Mouse (Mus musculus) monocyte, adult 2 months (primary cell): Measurements from ENCODE around the gene Spryd7.

Experiments
- DNase-seq, 2 experiments: peaks; one replicate each; pipeline ENCODE4 v3.0.0; 2022; ENCODE audit warnings: low spot score in 2 of 2, low read depth in 1 of 2

Gene Spryd7

DNA sequence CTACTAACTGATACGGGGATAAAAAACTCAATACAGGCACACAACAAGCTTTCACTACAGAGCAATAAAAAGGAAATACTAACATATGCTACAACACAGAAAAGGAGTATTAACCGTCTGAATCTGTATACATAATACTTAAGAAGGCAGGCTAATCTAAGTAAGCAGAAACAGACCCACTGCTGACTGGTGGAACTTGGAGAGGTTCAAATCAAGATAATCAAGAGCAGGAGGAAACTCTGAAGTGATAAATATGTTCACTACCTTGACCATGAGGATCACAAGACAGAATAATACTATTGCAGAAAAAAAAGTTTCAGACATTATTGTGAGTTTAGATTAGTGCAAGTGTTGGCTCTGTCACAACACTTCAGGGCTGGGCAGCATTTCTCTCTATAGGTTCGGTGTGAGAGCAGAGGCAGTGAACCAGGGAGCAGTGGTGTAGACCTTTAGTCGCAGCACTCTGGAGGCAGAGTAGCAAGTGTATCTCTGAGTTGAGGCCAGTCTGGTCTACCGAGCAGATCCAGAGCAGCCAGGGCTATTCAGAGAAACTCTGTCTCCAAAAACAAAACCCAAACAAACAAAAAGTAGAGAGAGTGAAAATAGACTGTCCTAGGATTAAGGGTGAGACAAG, 19.9 kb downstream of the Spryd7 start:
- DNase-seq, result no peak

DNA sequence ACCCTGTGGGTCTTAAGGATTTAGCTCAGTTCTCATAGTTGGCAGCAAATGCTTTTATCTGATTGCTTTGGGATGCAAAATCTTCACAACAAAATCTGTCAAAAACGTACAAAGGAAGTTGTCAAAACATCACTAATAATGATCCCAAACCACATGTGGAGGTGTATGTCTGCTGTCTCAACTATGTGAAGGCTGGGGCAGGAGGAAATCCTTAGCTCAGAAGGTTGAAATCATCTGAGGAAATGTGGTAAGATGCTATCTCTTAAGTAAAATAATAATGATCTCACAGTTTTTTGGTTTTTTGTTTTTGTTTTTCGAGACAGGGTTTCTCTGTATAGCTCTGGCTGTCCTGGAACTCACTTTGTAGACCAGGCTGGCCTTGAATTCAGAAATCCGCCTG, 20.9 kb downstream of the Spryd7 start:
- no peak for DNase-seq

DNA sequence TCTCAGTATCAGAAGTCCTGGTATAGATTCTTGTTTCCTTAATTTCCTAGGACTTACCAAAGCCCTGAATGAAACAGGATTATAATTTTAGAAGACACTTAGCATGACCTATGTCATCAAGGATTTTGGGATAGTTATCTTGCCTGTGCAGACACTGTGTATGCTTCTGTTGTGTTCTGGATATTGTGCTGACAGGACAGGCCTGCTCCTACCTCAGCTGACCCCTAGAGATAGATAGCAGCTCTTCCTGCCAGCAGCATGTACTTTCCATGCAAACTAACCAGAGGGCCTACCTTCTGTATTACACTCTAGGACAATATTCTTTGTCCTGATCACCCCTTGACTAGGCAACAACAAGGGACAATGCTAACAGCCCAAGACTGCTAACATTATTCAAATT, 25.7 kb downstream of the Spryd7 start:
- no peak for DNase-seq

DNA sequence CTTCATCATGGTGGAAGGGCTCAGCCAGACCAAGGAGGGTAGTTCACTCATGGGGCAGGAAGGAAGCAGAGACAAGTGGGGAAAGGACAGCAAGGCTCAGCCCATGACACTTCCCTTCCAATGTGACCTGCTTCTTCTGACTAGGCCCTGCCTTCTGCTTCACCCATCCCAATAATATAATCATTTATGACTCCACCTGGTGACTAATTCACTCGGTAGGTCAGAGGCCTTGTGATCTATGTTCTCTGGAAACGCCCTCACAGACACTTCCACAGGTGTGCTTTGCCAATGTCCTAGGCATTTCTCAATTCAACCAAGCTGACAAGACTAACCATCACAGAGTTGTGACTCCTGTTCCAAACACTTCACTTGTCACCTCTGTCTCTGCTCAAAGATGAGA, 26.3 kb downstream of the Spryd7 start:
- DNase-seq, result no peak

DNA sequence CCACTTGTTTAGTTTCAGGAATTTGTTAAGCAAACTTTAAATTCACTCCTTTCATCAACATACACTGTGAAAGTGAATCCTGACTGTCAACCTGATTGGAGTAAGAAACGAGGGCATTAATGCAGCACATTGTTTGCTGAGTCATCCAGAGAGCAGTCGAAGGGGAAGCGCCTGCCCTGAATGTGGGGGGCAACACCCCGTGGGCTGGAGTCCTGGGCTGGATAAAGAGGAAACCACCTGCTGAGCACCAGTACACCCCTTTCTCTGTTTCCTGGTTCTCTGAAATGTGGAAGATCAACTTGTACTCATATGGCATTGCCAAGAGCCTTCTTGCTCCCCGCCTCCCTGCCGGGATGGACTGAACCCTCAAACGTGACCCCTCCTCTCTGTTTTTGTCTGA, 27.2 kb downstream of the Spryd7 start:
- DNase-seq, result peak; percentile 17 to 19

DNA sequence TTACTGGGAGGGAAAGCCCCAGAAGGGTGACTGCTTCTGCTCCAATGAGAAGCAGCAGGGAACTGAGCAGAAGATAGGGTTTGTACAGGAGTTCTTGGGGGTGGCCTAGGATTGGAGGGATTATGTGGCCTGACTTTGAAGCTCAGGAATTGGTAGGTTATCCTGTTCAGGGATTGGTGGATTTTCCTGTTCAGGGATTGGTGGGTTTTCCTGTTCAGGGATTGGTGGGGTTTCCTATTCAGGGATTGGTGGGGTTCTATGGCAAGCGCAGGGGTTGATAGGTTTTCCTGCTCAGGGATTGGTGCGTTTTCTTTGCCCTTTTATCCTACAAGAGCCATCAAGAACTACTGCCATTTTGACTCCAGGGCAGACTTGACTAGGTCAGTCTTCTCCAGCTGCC, 30.7 kb downstream of the Spryd7 start:
- DNase-seq, result no peak

DNA sequence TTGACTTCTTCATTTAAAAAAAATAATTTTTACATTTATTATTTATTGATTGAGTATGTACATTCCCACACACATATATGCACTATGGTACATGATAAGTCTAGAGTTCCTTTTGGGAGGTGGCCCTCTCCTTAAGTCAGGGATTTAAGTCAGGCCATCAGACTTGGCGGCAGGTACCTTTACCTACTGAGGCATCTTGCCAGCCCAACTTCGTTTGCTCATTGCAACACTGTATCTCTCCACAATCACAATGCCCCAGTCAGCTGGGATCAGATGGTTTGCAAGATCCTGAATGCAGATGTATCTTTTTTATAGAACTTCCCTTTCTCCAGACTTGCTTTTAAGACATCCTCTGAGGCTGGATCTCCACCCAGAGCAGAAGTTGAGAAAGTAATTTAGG, 32.9 kb downstream of the Spryd7 start:
- no peak for DNase-seq

DNA sequence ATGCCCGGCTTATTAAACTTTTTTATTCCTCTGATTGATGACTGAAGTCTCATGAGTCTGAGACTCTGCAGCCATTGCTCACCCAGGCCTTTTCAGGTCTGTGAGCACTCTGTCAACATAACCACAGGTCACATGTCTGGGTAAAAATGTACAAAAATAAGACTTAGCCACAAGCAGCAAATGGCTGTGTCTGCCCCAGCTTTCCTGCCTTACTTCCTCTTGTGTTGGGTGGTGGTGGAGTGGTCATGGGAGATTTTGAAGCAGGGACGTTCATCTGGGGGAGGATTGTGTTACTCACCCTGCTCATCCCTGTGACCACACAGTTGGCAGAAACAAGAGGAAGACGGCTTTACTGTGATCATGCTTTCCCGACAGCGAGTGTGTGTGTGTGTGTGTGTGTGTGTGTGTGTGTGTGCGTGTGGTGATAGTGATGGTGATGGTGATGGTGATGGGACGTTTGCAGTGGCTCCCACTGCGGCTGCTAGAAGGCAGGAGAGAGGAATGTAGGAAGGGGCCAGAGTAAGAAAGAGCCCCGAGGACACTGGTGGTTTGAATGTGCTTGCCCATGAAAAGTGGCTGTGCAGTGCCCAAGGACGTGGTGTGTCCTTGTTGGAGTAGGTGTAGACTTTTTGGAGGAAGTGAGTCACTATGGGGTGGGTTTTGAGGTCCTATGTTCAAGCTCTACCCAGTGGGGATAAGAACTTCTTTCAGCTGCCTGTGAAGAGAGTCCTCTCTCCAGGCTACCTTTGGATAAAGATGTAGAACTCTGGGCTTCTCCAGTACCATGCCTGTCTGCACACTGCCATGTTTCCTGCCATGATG, 37.8 kb downstream of the Spryd7 start:
- peak; percentile 60 to 81 for DNase-seq

DNA sequence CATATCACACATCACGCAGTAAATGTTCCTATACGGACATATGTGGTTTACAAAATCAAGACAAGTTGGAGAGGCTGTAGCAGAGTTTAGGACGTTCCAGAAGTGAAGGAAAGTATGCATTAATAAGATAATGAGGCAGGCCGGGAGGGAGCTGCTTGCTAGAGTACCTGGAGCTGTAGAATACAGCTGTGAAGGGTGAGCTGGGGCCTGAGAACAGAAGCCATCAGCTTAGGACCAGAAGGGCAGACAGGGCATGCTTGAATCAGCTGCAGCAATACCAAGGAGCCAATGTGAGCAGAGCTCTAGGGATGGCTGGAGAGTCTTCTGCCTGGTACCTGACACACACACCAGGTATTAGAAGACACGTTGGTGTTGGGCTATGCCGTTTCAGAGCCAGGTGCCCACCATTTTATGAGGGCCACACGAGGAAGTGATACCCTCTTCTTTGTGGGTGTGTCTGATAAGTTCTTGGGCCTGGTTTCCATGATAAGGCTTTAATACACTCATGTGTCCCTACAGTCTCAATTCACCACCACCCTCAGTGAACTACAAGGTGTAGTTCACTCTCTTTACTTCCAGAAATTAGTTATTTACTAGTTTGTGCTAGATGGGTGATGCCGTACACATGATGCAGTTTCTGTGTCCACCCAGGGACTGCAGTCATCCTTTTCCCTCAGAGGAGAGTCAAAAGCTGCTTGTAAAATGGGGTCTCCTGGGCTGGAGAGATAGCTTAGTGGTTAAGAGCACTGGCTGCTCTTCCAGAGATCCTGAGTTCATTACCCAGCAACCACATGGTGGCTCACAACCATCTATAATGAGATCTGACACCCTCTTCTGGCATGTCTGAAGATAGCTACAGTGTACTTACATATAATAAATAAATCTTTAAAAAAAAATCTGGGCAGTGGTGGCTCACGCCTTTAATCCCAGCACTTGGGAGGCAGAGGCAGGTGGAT, 39.9 kb downstream of the Spryd7 start:
- DNase-seq, result no peak

DNA sequence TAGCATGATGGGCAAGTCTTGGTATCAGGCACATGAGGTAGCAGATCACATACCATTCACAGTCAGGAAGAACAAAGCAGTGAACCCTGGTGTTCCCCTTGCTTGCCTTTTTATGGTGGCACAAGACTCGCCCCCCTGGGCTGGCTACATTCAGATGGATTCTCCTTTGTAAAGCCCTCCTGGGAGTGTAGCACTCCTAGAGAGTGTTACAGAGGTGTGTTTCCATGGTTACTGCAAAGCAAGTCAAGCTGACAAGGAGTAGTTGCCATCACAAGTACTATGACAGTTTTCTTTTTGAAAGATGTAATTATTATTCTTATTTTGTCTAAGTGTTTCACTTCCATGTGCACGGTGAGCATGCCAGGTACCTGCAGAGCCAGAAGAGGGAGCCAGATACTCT, 45.2 kb downstream of the Spryd7 start:
- DNase-seq, result no peak

DNA sequence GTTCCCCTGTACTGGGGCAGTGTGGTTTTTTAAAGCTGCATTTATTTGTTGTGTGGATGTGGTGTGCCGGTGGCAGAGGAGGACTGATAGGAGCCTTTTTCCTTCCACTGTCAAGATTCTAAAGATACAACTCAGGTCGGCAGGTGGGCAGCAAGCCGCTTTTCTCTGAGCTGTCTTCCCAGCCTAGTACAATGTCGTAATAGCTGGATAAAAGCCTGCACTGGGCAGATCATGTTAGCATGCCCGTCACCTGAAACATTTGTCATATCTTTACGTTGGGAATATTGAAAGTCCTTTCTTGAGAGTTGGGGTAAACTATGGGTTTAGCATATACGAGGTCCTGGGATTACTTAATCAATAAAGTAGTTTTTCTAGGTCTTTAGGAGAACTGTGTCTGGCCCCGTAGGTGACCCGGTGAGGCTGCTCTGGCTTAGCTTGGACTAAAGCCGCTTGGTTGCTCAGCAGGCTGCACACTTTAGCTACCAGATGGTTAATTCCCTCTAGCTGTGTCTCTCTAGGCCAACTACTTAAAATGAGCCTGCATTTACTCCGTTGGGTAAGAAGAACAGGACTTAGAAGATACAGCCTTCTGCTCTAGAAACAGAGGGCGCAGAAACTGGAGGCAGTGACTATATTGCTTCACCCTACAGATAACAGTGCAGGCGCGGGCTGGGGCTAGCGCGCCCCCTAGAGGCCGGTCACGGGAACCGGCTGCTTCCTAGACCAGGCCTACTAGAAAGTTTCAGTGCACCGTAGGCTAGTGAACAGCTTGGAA, 58.8 kb downstream of the Spryd7 start:
- DNase-seq, result peak; percentile 16 to 70

DNA sequence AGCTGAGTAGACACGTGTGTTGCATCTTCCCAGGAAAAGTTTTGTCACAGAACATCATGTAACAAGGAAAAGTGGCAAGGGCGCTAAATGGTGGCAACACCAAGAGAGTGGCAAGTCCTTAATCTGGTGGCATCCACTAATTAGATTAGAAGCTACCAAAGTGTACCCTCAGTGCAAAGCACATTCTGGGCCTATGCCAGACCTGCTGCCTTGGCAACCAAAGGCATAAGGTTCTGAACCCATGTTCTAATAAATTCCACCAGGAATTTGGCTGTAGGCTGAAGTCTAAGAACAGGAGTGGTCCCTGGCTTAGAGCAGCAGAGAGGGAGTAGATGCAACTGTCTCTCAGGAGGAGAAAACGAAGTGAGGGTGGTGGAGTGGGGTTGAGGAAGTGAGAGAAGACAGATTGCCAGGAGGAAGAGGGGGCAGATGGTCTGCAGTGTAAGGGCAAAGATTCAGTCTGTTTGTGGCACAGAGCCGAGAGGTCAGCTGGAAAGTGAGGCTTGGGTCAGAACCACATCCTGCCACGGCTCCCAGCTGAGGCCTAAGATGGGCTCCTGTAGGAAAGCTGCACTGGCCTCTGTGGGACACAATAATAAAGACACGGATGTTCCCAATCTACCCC, 63.1 kb downstream of the Spryd7 start:
- no peak for DNase-seq
